Mouse (Mus musculus) urinary bladder, postnatal 36 days (tissue): Measurements from ENCODE around the gene Mien1.

Source experiments
- DNase-seq, 2 experiments: peaks; one replicate each; pipeline ENCODE4 v3.0.0; 2022; ENCODE audit warnings: low spot score in 2 of 2, mixed read lengths in 1 of 2

Mien1 gene

DNA sequence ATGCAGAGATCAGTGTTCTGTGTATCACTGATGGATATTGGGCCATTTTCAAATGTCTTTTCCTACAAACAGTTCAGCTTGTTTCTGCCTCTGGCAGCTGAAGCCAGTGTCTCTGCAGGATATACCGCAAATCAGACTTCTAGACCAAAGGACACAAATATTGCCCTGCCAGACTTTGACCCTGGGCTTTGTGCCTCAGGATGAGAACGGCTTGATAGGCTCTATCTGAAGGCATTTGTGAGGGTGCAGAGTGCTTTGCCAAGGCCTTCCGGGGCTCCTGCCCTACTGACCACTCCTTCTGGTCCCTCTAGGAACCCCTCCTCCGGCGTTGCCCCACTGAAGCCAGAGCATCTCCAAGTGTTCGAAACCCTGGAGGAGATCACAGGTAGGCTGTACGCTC, 12.2 kb downstream of the Mien1 start:
- DNase-seq: no peak

DNA sequence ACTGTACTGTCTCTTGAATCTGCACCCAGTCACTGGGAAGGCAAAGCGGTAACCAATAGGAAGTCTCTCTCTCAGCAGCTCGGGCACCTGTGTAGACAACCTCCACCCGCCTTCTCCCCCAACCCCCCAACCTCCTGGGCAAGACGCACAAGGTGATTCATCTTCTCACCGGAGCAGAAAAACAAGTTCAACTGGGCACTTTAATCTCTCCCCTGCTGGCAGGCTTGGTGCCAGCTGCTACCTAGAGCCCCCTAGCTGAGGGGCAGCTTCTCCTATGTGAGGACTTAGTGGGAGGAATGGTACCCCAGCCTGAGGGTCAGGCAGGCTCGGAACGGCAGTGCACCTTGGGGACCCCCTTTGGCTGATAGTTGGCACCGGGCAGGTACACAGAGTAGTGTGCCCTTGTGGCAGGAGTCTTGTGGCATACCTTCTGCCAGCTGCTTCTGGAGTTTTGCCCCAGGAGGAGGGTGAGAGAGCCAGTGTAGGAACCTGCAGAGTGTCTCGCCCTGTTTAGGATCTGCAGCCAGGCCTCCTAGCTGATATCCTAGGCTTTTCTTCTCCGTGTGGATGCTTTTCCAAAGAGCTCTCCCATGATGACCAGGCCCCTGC, 19.7 kb downstream of the Mien1 start:
- peak; percentile 75 for DNase-seq

DNA sequence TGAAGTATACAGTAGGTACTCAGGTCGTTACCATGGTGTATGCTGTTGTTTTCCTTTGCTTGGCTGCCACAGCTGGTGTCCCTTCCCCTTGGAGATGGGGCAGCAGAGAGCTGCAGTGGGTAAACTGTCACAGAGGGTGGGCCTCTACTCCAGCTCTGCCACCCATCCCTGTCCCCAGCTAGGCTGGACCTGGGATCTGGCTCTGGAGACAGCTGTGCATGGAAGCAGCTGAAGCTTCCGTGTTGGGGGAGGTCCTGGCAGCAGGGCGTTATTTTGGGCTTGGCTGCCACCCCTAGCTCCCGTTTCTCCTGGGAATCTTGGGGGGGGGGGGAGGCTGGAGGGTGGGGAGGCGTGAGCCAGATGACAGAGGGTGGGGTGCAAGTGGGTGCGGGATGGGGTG, 20.5 kb downstream of the Mien1 start:
- DNase-seq: no peak

DNA sequence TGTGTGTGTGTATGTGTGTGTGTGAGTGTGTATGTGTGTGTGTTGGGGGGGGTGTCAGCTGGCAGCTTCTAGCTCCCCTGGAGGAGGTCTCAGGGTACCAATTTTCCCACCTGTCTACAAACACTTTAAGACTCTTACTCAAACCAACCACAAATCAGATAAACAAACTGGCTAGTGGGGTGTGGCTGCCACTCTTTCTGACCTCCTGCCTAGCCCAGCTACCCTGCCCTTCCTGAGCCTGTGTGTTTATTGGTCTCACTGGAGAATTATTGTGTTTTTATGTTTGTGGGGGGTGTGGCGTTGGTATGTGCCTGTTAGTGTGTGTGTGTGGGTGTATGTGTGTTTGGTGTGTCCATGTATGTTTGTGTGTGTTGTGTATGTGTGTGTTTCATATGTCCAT, 21.7 kb downstream of the Mien1 start:
- DNase-seq: peak in 1 of 2 experiments; percentile 32

DNA sequence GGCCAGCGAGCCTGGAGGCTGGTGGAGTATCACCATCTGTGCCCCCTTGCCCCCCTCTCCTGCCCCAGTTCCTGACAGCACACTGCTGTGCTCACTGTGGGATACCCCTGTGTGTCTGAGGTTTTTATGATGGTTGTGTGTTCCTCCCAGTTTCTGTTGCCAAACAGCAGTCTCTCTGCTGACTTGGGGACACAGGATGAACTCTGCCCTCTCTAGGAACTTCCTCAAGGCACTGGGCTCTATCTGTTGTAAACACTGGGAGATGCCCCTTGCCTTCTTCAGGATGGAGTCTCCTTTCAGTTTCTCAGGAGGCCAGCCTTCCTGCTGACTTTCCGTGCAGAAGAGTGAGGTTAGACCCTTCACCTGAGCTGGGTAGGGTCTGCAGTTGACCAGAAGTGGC, 24.6 kb downstream of the Mien1 start:
- no peak for DNase-seq

DNA sequence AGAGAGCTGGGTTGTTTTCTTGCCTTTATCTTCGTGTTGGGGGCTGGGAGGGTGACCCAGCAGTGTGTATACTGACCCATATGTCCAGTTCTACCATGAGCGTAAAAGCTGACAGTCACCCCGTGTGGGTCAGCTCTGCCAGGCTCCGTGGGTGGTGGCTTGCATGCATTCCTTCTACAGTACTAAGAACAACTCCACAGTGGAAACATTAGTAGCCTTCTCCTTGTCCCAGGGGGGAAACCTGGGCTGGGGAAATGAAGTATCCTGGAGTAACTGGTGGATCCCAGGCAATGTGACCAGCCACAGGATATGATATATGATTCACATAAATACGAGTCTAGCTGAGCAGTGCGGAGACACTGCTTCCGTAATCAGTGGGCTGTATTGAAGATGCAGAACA, 25.1 kb downstream of the Mien1 start:
- DNase-seq: no peak

DNA sequence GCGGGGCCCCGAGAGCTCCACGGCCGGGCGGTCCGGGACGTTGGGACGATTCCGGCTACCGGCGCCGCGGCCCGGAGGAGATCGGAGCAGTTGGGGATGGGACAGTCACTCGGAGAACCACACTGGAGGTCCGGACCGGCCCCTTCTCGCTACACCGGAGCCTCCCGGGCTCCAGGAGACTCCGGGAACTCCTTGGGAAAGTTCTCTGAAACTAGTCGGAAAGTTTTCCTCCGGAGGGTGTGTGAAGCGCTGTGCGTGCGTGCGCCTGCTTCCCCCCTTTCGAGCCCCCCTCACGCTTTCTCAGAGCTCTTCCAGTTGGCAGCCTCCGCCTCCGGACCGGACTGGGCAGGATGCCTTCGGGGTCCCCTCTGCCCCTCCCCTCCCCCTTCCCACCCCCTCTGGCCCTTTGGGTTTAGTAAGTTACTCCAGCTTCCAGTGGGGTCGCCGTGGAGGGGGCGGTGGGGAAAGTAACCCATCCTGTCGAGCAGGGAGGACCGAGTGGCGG, 25.9 kb downstream of the Mien1 start:
- no peak for DNase-seq

DNA sequence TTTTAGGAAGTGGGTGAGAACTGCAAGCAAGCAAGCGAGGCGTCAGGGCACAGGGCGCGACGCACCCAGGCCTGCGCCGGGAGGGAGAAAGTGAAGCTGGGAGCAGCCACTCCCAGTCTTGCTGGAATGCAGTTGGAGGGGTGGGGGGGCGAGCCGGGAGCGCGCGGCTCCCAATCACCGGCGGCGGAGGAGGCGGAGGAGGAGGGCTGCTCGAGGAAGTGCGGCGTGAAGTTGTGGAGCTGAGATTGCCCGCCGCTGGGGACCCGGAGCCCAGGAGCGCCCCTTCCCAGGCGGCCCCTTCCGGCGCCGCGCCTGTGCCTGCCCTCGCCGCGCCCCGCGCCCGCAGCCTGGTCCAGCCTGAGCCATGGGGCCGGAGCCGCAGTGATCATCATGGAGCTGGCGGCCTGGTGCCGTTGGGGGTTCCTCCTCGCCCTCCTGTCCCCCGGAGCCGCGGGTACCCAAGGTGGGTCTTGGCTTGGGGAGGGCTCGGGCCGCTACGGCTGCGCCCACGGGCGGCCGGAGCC, 26.5 kb downstream of the Mien1 start, which contains the start of gene Erbb2:
Gene Erbb2, plus strand, starts transcription at position 198 of the 524 bp plus-strand sequence.
- DNase-seq: peak; percentile 67 to 76

DNA sequence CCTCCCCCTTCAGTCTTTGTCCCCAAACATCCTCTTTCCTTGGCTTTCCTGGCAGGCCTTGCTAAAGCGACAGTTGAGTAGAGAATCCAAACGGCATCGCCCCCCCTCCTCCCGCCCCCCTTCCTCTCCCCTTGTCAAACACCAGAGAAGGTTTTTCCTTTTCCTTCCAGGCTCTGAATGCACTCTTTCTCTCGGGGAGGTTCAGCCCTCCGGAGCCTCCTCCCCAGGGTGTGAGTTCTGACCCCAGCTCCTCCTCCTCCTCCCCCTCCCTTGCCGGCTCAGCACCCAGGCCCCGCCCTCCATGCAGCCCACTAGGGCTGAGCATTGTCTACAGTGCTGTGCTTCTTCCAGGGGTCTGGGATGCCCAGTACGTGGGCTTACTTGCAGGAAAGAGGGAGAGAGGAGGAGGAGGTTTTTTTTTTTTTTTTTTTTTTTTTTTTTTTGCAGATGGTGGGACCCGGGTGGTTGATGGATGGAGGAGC, 29.4 kb downstream of the Mien1 start:
- no peak for DNase-seq

DNA sequence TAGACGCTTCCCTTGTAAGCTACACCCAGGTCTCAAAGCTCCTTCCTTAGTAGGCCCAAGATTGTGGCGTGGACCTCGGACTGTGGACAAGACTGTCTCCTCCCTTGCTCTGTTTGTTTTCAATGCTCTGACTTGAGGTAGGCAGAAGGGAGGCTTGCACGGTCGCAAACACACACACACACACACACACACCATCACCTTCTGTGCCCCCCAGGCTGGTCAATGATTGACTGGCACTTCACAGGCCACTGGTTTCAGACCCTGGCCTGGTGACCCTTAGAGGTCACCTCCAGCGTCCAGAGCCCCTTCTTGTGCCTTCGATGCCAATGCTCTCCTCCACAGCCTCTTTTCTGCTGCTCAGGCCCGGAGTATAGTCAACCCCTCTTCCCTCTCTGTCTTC, 29.9 kb downstream of the Mien1 start:
- DNase-seq: no peak

DNA sequence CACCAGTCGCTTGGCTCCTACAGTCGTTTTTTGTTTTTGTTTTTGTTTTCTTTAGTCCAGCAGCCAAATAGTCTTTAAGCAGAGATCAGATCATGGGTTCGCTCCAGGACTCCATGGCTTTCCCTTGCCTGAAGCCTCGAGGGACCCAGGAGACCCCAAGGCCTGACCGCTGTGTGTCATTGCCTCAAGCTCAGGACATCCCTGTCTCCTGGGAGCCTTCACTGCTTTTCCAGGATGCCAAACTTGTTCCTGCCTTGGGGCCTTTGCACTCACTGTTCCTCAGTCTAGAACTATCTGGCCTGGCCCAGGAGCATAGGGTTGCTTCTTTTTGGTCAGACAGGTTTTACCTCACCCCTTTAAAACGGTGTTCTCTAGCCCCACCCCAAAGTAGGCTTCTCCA, 32.2 kb downstream of the Mien1 start:
- DNase-seq: no peak

DNA sequence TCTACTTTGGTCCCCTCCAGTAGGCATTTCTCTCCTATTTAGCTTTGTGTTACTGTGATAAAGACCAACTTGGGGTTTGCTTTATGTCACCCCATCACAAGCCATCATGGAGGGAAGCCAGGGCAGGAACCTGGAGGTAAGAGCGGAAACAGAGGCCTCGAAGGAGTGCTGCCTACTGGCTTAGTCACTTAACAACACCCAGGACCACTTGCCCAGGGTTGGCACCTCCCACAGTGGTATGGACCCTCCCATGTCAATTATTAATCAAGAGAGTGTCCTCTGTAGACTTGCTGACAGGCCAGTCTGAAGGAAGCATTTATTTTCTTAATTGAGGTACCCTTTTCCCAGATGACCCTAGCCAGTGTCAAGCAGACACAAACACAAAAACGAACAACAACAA, 38.0 kb downstream of the Mien1 start:
- no peak for DNase-seq

DNA sequence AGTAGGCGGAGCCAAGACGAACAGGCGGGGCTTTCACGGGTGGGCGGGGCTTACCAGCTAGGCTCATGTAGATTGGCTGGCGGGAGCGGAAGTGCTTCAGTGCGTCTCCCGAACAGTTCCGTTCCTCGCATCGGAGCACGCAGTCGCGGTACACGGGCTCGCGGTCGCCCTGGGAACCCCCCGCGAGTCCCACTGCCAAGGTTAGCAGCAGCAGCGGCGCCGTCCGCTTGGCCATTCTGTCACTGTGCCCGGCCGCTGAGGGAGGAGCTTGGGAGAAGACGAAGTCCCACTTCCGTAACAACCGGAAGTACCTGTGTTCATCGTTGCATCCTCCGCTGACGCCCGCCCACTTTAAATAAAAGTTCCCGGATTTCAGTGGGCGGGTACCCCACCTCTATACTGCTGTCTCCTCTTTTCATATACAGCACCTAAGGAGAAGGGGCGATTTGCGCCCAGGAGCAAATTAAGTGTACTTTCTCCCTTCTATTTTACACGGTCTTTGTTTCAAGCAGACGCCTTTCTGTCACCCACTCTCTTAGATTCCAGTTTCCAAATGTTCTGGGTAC, 38.5 kb downstream of the Mien1 start, which contains the start of gene Pgap3:
Gene Pgap3, minus strand, starts transcription at position 330 of the 566 bp plus-strand sequence.
- peak; percentile 84 for DNase-seq

DNA sequence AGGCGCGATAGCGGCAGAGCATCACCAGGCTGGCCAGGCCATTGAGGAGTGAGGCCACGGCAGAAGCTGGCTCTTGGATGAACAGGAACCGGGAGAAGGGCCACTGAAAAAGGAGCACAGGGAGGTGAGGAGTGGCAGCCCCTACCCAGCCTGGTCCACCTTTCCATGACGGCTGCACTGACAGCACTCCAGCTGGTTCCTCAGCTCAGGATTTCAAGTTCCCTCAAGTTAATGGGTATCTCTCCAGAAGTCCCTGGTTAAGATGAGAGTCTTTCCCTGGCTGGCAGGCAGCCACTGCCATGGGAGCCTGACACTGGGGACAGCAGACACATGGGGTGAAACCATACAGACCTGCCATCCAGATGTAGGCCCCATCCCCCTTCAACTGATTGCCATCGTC, 40.8 kb downstream of the Mien1 start:
- DNase-seq: no peak

DNA sequence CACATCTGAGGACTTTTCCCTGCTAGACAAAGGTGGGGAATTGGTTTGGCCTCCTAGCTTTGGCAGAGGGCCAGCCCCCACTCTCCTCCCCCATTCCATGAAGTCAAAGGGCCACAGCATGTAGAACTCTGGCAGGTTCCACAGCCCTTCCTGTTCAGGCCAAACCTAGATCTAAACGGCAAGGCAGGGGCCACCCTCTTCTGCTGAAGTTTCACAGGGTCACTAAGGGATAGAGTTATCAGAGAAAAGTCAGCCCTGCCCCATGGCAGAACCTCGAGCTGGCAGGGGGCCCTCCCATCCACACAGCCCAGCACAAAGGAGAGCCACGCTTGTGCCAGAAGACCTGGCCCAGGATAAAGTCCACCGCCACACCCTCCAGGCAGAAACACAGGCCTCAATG, 43.8 kb downstream of the Mien1 start:
- DNase-seq: no peak

DNA sequence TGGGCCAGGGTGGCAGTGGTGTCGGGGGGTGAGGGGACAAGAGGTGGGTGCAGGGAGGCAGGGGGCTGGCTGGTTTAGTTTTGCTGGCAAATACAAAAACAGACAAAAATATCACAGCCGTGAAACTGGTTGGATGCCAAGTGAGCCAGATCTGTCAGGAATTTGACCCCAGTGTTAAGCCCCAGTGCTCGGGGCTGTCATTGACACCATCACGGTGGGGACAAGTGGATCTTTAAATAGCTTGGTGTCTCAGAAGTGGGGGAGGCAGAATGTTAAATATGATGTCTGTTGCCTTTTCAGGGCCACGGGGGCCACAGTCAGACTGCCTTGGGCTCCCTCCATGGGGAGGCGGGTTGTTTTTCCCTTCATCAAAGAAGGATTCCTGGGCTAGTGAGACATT, 44.5 kb downstream of the Mien1 start:
- DNase-seq: no peak

DNA sequence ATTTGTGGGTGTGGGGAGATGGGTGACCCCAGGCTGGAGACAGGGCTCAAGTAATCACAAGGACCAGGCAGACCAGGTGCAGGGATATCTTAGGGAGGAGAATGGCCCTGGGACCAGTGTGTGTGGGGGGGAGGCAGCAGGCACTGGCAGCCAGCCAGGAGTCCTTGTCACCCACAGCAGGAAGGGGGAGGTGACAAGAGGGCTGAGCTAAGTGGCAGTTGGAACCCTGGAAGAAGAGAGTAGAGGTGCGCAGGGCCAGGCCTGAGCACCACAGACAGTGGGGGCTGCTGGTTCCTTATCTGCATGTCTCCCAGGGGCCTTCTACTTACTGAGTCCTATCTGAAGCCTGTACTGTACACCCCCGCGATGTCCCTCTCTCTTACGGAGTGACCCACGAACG, 45.5 kb downstream of the Mien1 start:
- no peak for DNase-seq

DNA sequence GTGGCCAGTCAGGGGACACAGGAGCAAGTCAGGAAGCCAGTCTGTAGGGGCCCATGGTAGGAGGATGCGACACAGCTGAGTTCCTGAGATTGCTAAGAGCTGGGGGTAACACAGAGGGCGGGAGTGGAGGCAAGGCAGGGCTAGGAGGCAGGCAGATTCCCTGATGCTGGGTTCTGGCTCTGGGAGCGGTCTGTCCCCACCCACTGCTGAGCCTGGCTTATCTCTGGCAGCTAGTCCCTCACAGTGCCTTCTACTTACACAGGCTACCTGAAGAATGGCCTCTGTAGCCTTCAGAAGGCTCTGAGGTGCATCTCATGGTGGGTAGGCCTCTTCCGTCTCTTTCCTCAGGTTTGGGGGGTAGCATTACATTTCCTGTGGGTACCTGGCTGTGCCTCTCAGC, 46.1 kb downstream of the Mien1 start:
- no peak for DNase-seq

DNA sequence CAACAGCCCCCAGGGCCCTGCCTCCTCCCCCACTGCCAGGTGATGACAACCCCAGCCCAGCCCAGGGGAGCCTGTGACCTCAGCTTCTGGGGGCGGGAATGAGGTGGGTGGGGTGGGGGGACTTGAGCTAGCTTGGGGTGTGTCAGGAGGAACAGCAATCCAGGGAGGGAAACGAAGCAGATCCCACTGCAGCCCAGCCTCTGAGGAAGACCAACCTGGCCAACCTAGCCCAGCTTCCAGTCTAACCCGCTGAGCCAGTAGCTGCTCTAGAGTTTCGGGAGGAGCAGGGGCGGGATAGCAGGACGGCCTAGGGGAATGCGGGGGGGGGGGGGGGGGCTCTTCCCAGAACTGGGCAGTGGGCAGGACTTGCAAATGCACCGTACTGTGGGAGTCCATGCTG, 46.8 kb downstream of the Mien1 start:
- no peak for DNase-seq

DNA sequence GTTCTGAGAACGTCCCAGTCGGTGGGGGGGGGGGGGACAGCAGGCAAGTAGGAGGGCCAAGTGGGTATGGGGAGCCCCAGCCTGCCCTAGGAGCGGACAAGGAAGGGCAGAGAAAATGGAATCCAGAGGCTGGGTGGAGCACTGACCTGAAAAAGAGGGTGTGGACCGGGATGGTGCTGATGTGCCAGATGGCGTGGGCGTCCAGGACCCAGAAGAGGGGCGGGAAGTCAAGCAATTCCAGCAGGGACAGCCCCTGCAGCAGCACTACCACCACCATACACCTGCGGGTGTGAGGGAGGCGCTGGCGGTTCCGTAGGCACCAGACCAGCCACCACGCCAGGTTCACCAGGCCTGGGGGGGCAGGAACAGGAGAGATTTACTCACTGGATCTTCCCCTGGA, 48.6 kb downstream of the Mien1 start:
- no peak for DNase-seq

DNA sequence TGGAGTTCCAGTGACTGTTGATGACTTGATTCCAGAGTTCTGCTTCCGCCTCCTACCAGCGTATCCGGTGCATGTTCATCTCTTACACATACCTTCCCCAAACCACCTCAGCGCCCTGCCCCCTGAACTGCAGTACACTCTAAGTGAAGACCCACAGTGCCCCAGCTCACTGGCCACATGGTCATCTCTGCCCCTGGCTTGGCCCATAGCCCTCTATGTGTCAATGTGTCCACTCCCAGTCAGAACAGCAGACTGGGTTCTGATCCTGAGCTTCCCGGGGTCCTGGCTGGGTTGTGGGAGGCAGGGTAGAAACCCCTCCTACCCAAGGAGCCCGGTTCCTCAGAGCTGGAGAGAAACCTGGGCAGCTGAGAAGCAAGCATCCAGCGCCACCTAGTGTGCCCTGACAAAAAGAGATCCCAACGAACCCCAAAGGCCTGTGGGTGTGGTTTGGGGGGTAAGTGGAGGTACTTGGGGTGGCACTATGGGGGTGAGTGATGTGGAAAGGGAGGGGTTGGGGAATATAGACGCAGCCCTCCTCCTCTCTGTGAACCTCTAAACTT, 49.5 kb downstream of the Mien1 start:
- DNase-seq: peak; percentile 28 to 44

DNA sequence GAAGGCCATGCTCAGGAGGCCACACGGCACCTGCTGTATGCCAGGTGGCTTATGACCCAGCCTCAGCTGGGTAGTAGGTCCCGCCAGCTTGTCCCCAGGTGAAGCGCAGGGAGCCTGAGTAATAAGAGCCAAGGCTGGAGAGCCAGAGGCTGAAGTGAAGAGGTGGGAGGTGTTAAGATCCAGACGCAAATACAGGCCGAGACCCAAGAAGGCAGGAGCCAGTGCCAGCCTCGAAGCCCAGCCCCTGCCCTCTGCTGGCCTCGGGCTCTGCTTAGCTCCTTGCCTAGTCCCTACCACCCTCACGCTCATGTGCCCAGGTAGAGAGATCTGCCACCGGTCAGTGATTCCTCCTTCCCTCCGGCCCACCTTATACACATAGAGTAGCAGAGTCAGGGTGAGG, 50.5 kb downstream of the Mien1 start:
- no peak for DNase-seq
